Mouse (Mus musculus) brain, embryonic 14.5 days (tissue): ENCODE data around the gene Itpa.

Source experiments
- CTCF ChIP-seq: fragments of 200-500 bp; IDR thresholded peaks from 2 replicates; pipeline ENCODE4 v1.5.1; 2012; ENCODE audit warnings: inconsistent platforms, mild to moderate bottlenecking, moderate library complexity, borderline replicate concordance; ENCODE audit not compliant: insufficient read depth, insufficient read length; ENCODE audit errors: extremely low read depth
- POLR2A ChIP-seq: fragments of 200-500 bp; IDR thresholded peaks from 2 replicates; pipeline ENCODE4 v1.6.1; 2012; ENCODE audit warnings: mild to moderate bottlenecking, inconsistent platforms, borderline replicate concordance; ENCODE audit not compliant: poor library complexity, insufficient read depth, insufficient read length, severe bottlenecking; ENCODE audit errors: extremely low read depth

DNA sequence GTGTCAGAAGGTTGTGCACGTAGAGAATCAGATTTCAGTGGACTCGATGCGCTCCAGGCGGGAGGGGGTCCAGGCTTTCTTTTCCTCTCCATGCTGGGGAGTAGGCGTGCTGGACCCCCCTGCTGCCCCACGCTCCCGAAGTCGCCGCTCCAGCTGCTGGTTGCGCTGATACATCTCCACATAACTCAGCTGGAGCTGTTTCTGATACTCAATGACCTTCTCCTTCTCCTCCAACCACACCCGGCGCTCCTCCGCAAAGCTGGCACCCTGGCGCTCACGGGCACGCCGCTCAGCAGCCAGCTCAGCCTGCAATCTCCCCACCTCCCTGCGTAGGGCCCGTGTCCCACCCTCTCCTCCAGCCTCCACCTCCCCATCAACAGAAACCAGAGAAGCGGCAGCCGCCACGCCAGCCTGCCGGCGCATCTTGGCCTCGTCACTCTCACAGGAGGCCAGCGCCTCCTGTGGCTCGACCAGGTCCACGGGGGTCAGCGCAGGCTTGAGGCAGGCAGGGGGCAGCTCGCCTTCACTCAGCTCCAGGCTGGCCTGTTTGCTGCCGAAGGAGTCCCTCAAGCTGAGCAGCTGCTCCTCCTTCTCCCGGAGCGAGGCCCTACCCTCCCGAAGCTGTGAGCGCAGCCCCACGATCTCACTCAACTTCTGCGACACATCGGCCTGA, 32.5 kb upstream of the Itpa start:
- TF ChIP-seq CTCF (0 out of 2 replicates have a peak, but pooled peaks have one; percentile 4), POLR2A (no peak)
